Mouse (Mus musculus) heart, embryonic 11.5 days (tissue): Measurements from ENCODE around the gene Myo15b. TPM values are rescaled to one million over a fixed set of nuclear protein-coding genes. Genes with fewer than 3 reads are reported as not detected.

Experiments
- ATAC-seq: fragments of 200-750 bp; cut with Nextera tagmentation; replicated peaks from 2 replicates; pipeline ENCODE4 v1.8.0; 2017; ENCODE audit warnings: moderate library complexity; ENCODE audit not compliant: insufficient number of reproducible peaks, low FRiP score, low TSS enrichment
- H3K27ac ChIP-seq: fragments of 300-500 bp; sonication (generic); 2 replicates; pipeline ENCODE4 v1.5.1; 2014; ENCODE audit warnings: mild to moderate bottlenecking, low read depth, low read length
- H3K27me3 ChIP-seq: fragments of 300-500 bp; sonication (generic); 2 replicates; pipeline ENCODE4 v1.6.1; 2014; ENCODE audit warnings: mild to moderate bottlenecking, low read length, mixed read lengths; ENCODE audit not compliant: control insufficient read depth, insufficient read depth
- H3K36me3 ChIP-seq: fragments of 300-500 bp; sonication (generic); 2 replicates; pipeline ENCODE4 v1.6.1; 2014; ENCODE audit warnings: mild to moderate bottlenecking, low read length, moderate library complexity, mixed read lengths; ENCODE audit not compliant: control insufficient read depth, insufficient read depth
- H3K4me1 ChIP-seq: fragments of 300-500 bp; sonication (generic); 2 replicates; pipeline ENCODE4 v1.6.1; 2014; ENCODE audit warnings: low read length; ENCODE audit not compliant: control insufficient read depth, insufficient read depth
- H3K4me2 ChIP-seq: fragments of 300-500 bp; sonication (generic); 2 replicates; pipeline ENCODE4 v1.6.1; 2014; ENCODE audit warnings: mild to moderate bottlenecking, moderate library complexity
- H3K4me3 ChIP-seq: fragments of 300-500 bp; sonication (generic); 2 replicates; pipeline ENCODE4 v1.5.1; 2014; ENCODE audit warnings: low read depth, low read length
- H3K9ac ChIP-seq: fragments of 300-500 bp; sonication (generic); 2 replicates; pipeline ENCODE4 v1.6.1; 2014; ENCODE audit warnings: mild to moderate bottlenecking, low read depth, low read length, moderate library complexity
- H3K9me3 ChIP-seq: fragments of 300-500 bp; sonication (generic); replicated peaks from 2 replicates; pipeline ENCODE4 v1.6.1; 2016; ENCODE audit warnings: low read length; ENCODE audit not compliant: control insufficient read depth
- WGBS: fragments of 180-500 bp; shearing (Covaris S2); extraction: QIAGEN DNeasy Blood & Tissue Kit; methylation state at CpG from one replicate; pipeline ENCODE4 v1.1.7; 2014; ENCODE audit not compliant: insufficient replicate concordance; 5-methylcytosine and 5-hydroxymethylcytosine counted together
- polyA plus RNA-seq: library from polyadenylated mRNA; unstranded; fragments of >200 nt; fragmentation: Nextera tagmentation; extraction: Ambion mirVana; gene quantifications from 2 replicates; pipeline ENCODE4 v1.2.1, GENCODE M21; 2014

Myo15b gene
- polyA plus RNA-seq, 1 experiment from 2014 or later = 0.39 TPM

GRCm38 (mm10) chr11:115869393-115869792 is 11.2 kb downstream of the Myo15b start:
- H3K4me1 ChIP-seq = peaks cover 15% of the 10 kb centered on the region
- H3K27ac ChIP-seq = no peak overlapping the region
- no peak overlapping the region for H3K4me2 ChIP-seq
- H3K4me3 ChIP-seq = no peak overlapping the region
- H3K27me3 ChIP-seq = peaks cover 4% of the 10 kb centered on the region; the same call in 1 of the 2 replicates
- H3K9ac ChIP-seq = no peak overlapping the region
- no peaks in the 10 kb centered on the region for H3K9me3 ChIP-seq
- H3K36me3 ChIP-seq = no peaks in the 10 kb centered on the region
- no peak for ATAC-seq
- 79% methylated on average over 8 of the region's 8 CpGs for WGBS

GRCm38 (mm10) chr11:115872437-115872836 is 14.2 kb downstream of the Myo15b start:
- ATAC-seq = no peak; the same call in 1 of the 2 replicates
- Histone ChIP-seq H3K4me3 (no peak overlapping the region), H3K27me3 (no peaks in the 10 kb centered on the region; the same call in 1 of the 2 replicates), H3K9me3 (no peaks in the 10 kb centered on the region), H3K36me3 (no peaks in the 10 kb centered on the region), H3K27ac (no peak overlapping the region), H3K9ac (no peak overlapping the region), H3K4me1 (peaks cover 15% of the 10 kb centered on the region), H3K4me2 (no peak overlapping the region; the same call in 1 of the 2 replicates)
- WGBS = 80% methylated on average over 4 of the region's 4 CpGs

GRCm38 (mm10) chr11:115875935-115876334 is 17.7 kb downstream of the Myo15b start:
- no peaks in the 10 kb centered on the region for H3K9me3 ChIP-seq
- H3K27ac ChIP-seq = no peak overlapping the region
- H3K4me2 ChIP-seq = no peak overlapping the region
- H3K4me1 ChIP-seq = peaks cover 11% of the 10 kb centered on the region
- H3K27me3 ChIP-seq = no peaks in the 10 kb centered on the region; the same call in 1 of the 2 replicates
- no peak overlapping the region for H3K9ac ChIP-seq
- WGBS = 91% methylated on average over 3 of the region's 3 CpGs
- H3K4me3 ChIP-seq = no peak overlapping the region
- ATAC-seq = no peak
- no peaks in the 10 kb centered on the region for H3K36me3 ChIP-seq

- H3K4me1 ChIP-seq = peaks cover 11% of the 10 kb centered on the region
- H3K36me3 ChIP-seq = no peaks in the 10 kb centered on the region
- no peak overlapping the region for H3K27ac ChIP-seq
- H3K4me3 ChIP-seq = no peak overlapping the region
- no peaks in the 10 kb centered on the region; the same call in 1 of the 2 replicates for H3K27me3 ChIP-seq
- 79% methylated on average over 5 of the region's 5 CpGs for WGBS
- H3K4me2 ChIP-seq = no peak overlapping the region
- H3K9me3 ChIP-seq = no peaks in the 10 kb centered on the region
- ATAC-seq = no peak
- H3K9ac ChIP-seq = no peak overlapping the region
Measured at GRCm38 (mm10) chr11:115876438-115876837, 18.2 kb downstream of the Myo15b start.

- peaks cover 3% of the 10 kb centered on the region for H3K4me1 ChIP-seq
- H3K9me3 ChIP-seq = no peaks in the 10 kb centered on the region
- no peaks in the 10 kb centered on the region; the same call in 1 of the 2 replicates for H3K27me3 ChIP-seq
- no peak overlapping the region for H3K4me2 ChIP-seq
- ATAC-seq = no peak
- H3K4me3 ChIP-seq = no peak overlapping the region
- no peak overlapping the region for H3K9ac ChIP-seq
- H3K36me3 ChIP-seq = no peaks in the 10 kb centered on the region
- 67% methylated on average over 6 of the region's 6 CpGs for WGBS
- H3K27ac ChIP-seq = no peak overlapping the region
Measured at GRCm38 (mm10) chr11:115877174-115877755, 19.1 kb downstream of the Myo15b start.

GRCm38 (mm10) chr11:115878071-115878470 is 19.9 kb downstream of the Myo15b start:
- no peak for ATAC-seq
- WGBS = 81% methylated on average over 8 of the region's 8 CpGs
- H3K27me3 ChIP-seq = peaks cover 6% of the 10 kb centered on the region

GRCm38 (mm10) chr11:115881002-115881401 is 22.8 kb downstream of the Myo15b start:
- ATAC-seq = no peak
- 27% methylated on average over 5 of the region's 5 CpGs for WGBS
- Histone ChIP-seq H3K4me2 (no peak overlapping the region), H3K36me3 (no peaks in the 10 kb centered on the region), H3K27me3 (peaks cover 18% of the 10 kb centered on the region), H3K27ac (no peak overlapping the region), H3K9me3 (no peaks in the 10 kb centered on the region), H3K4me1 (no peaks in the 10 kb centered on the region), H3K9ac (no peak overlapping the region), H3K4me3 (no peak overlapping the region)

More at GRCm38 (mm10) chr11:115878071-115878470, 19.9 kb downstream of the Myo15b start:
- H3K4me2 ChIP-seq = no peak overlapping the region
- no peaks in the 10 kb centered on the region for H3K36me3 ChIP-seq
- H3K9me3 ChIP-seq = no peaks in the 10 kb centered on the region
- H3K27ac ChIP-seq = no peak overlapping the region
- H3K4me1 ChIP-seq = no peaks in the 10 kb centered on the region
- no peak overlapping the region for H3K4me3 ChIP-seq
- no peak overlapping the region for H3K9ac ChIP-seq

GRCm38 (mm10) chr11:115883251-115883650 is 25.0 kb downstream of the Myo15b start:
- WGBS = 23% methylated on average over 16 of the region's 17 CpGs

GRCm38 (mm10) chr11:115884361-115884760 is 26.2 kb downstream of the Myo15b start:
- 90% methylated on average over 3 of the region's 3 CpGs for whole genome bisulfite sequencing

More at GRCm38 (mm10) chr11:115883251-115883650, 25.0 kb downstream of the Myo15b start:
- no peak for ATAC-seq
- H3K27me3 ChIP-seq = peaks cover 18% of the 10 kb centered on the region
- no peak overlapping the region for H3K4me3 ChIP-seq
- H3K9ac ChIP-seq = no peak overlapping the region
- no peaks in the 10 kb centered on the region for H3K4me1 ChIP-seq
- no peaks in the 10 kb centered on the region for H3K36me3 ChIP-seq
- H3K9me3 ChIP-seq = no peaks in the 10 kb centered on the region
- H3K4me2 ChIP-seq = 0 out of 2 replicates have a peak overlapping the region, but pooled peaks have one; percentile 1
- H3K27ac ChIP-seq = no peak overlapping the region

More at GRCm38 (mm10) chr11:115884361-115884760, 26.2 kb downstream of the Myo15b start:
- H3K4me1 ChIP-seq = no peaks in the 10 kb centered on the region
- no peak overlapping the region for H3K27ac ChIP-seq
- no peaks in the 10 kb centered on the region for H3K36me3 ChIP-seq
- no peak for ATAC-seq
- no peak overlapping the region for H3K9ac ChIP-seq
- peaks cover 18% of the 10 kb centered on the region for H3K27me3 ChIP-seq
- H3K4me2 ChIP-seq = no peak overlapping the region
- H3K4me3 ChIP-seq = no peak overlapping the region
- no peaks in the 10 kb centered on the region for H3K9me3 ChIP-seq
